In genomic region chr19:11388949-11389348, GRCm38 (mm10) we compare ENCODE assay signal across 23 mouse cellular contexts. TPM values are rescaled to one million over a fixed set of nuclear protein-coding genes. Genes with fewer than 3 reads are reported as not detected.
"Had no signal": no experiment of that assay in that cellular context is flagged by ENCODE, and none has a peak within 500 bp of the region (broad histone marks: within the 10 kb centered on the region; RNA-seq: fewer than 3 reads in every experiment).

No protein-coding gene starts in this region.

- H3K27me3 ChIP-seq: liver, embryonic 13.5 days; liver, embryonic 15.5 days; lung, embryonic 15.5 days; midbrain, embryonic 12.5 days; neural tube, embryonic 13.5 days; neural tube, embryonic 15.5 days had no signal

- ATAC-seq: liver, postnatal 0 days; lung, postnatal 0 days; midbrain, embryonic 16.5 days had no signal

- DNase-seq: liver, embryonic 13.5 days; liver, postnatal 0 days; lung, adult 2 months; lung, postnatal 14 days; lung, postnatal 36 days; midbrain, embryonic 14.5 days; right cerebral cortex, postnatal 14 days; thymus, adult 18-20 months; thymus, postnatal 14 days; thymus, postnatal 36 days had no signal

- H3K36me3 ChIP-seq: liver, embryonic 13.5 days; liver, embryonic 15.5 days; lung, embryonic 15.5 days; midbrain, embryonic 10.5 days; midbrain, embryonic 12.5 days; neural tube, embryonic 13.5 days; neural tube, embryonic 15.5 days had no signal

- H3K4me3 ChIP-seq: liver, embryonic 13.5 days; liver, embryonic 15.5 days; lung, embryonic 15.5 days; midbrain, embryonic 10.5 days; midbrain, embryonic 12.5 days; myocyte; neural tube, embryonic 13.5 days; neural tube, embryonic 15.5 days had no signal

- H3K4me1 ChIP-seq: liver, embryonic 13.5 days; liver, embryonic 15.5 days; lung, embryonic 15.5 days; midbrain, embryonic 10.5 days; midbrain, embryonic 12.5 days; neural tube, embryonic 13.5 days; neural tube, embryonic 15.5 days had no signal

- H3K27ac ChIP-seq: liver, embryonic 13.5 days; liver, embryonic 15.5 days; lung, embryonic 15.5 days; macrophage; midbrain, embryonic 10.5 days; midbrain, embryonic 12.5 days; neural tube, embryonic 13.5 days; neural tube, embryonic 15.5 days had no signal

RNA-seq across cellular contexts. Expression of gene Ms4a4a, which starts 13.6 kb away (rescaled TPM):
- total RNA-seq: megakaryocyte-erythroid progenitor cell, adult 5-6 weeks had no signal
- polyA plus RNA-seq: myocyte had no signal

RNA-seq across cellular contexts. Expression of gene Ms4a4c, which starts 15.6 kb away (rescaled TPM):
- total RNA-seq: megakaryocyte-erythroid progenitor cell, adult 5-6 weeks had no signal
- polyA plus RNA-seq: midbrain, embryonic 10.5 days; myocyte had no signal

RNA-seq across cellular contexts. Expression of gene Ms4a7, which starts 53.0 kb away (rescaled TPM):
- total RNA-seq: megakaryocyte progenitor cell, adult 5-6 weeks; megakaryocyte-erythroid progenitor cell, adult 5-6 weeks had no signal
- polyA plus RNA-seq: myocyte had no signal

RNA-seq across cellular contexts. Expression of gene Ms4a4b, which starts 54.4 kb away (rescaled TPM):
- polyA plus RNA-seq: midbrain, embryonic 10.5 days; midbrain, embryonic 12.5 days; midbrain, embryonic 14.5 days; midbrain, embryonic 16.5 days; myocyte; neural tube, embryonic 11.5 days; neural tube, embryonic 13.5 days; neural tube, embryonic 15.5 days had no signal
